Mouse (Mus musculus): ENCODE data around the gene Arfgap3.

DNA sequence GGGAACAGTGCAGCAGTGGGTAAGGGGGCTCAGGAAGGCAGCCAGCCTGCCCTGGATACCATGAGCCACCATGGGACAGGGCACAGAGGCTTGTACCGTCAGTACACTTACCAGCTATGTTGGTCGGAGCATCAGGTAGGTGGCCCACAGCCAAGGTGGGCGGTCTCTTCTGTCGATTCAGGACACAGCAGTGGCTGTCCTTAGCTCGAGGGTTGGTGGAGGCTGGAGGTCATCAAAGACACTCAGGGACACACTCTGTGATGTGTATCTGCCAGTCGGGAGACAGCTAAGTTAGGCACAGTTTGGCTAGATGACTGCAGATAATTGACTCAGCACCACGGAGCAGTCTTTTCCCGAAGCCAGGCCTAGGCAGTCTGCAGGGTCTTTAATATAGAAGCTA is 65.2 kb downstream of the Arfgap3 start:
- TF ChIP-seq CTCF (IDR thresholded peaks at IDR 0.05; ENCODE audit: borderline replicate concordance, insufficient read depth, low read length) (no peak), POLR2A (IDR thresholded peaks at IDR 0.05; ENCODE audit: low read depth, low read length) (no peak)
